Mouse (Mus musculus) bone marrow macrophage, adult 2 months (primary cell): ENCODE results near the gene Them7.

ENCODE experiments used
- CTCF ChIP-seq: IDR thresholded peaks from 2 replicates; pipeline ENCODE4 v1.5.1; 2012; ENCODE audit warnings: low read depth, mild to moderate bottlenecking, low read length, moderate library complexity
- POLR2A ChIP-seq: IDR thresholded peaks from 2 replicates; pipeline ENCODE4 v1.6.1; 2012; ENCODE audit warnings: mild to moderate bottlenecking, low read depth, low read length, borderline replicate concordance

- TF ChIP-seq POLR2A (no peak), CTCF (no peak)
Observed at GRCm38 (mm10) chr2:105416660-105417348, 192.7 kb downstream of the Them7 start.
